Mouse (Mus musculus) cerebellum, postnatal 14 days (tissue): ENCODE results near the gene Itga9.
A peak's percentile ranks its signal among the peaks of the same experiment; 100 is the strongest.

Experiments
- DNase-seq, 2 experiments: peaks; one replicate each; pipeline ENCODE4 v3.0.0; 2021; ENCODE audit warnings: mixed read lengths in 2 of 2

Itga9 gene

DNA sequence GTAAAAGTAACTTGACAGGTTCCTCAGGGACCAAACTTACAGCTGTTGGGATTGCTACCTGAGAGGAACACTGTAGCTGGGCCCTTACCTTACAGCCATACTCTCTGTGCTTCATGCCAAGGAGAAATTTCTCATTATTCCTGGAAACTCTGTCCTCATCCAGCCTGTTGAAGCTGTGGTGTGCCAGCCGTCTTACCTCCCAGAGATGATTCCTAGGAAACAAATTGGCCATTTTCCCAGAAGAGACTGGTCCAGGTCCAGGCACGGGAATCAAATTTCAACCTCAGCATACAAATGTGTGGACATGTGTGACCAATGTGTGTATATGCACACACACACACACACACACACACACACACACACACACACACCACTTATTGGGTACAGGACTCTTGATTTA, 172.1 kb downstream of the Itga9 start:
- no peak for DNase-seq

DNA sequence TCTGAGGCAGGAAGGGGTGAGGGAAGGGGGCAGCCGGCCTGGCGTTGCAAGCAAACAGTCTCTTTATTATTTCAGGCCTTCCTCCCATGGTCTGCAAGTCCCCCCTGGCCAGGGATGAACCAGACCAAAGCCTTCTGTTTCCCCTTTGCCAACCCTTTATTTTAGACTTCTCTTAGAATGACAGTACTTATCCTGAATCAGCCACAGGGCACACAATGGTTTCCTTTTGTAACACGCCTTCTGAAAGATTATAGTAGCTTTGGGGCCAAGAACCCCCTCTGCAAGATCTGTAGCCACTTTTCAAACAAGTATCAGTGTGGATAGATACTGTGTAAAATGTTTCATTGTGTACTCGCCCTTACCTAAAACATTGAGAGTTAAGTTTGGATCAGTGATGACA, 178.1 kb downstream of the Itga9 start:
- no peak for DNase-seq

DNA sequence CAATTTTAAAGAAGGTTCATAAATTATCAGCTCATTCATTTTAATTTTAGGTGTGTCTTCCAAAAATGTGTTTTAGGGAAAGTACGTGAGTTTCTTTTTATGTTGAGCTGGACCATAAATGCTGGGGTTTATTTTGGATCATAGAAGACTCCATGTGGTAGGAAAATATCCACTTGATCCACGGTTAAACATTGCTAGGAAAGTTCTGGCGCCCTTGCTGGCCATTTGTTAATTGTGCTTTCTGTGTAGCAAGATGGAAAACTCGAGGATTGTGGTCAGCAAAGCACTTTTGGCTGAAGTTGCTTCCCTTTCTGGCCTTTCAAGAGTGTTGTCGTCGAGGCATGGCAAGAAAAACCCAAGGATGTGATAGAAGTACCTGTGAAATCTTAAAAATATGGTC, 179.3 kb downstream of the Itga9 start:
- no peak for DNase-seq

DNA sequence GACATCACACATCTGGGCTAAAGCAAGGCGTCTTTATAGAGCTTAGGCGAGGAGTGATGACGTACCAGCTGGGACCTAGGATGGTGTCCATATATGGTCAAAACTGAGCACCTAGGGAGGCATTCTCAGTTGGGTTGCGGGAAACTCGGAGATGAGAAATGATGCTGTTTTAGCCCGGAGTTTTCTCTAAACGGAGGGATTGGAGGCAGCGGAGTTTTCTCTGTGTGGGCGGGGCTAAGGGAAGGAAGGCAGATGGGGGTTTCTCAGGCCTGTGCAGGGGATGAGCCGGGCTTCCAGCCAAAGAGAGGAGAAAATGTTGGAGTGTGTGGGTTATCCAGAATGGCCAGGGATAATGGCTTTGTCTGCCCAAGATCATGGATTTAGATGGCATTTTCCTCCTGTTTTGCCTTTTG, 182.4 kb downstream of the Itga9 start:
- DNase-seq: peak; percentile 61 to 71

DNA sequence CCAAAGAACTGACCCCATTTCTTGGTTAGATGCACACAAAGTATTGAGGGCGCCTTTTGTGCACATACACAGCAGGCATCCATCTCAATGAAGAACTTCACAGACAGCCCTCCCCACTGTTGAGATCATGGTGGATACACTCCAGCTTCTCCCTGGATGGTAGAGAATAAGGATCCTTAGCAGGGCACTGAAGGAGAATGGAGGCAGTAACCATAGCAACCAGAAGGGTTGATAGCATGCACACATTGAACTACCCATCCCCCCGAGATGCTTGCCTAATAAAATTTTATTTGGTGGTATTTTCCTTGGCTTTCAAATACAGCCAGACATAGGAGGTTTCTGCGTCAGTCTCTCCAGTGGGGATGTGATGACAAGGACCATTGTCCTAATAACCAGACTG, 184.7 kb downstream of the Itga9 start:
- no peak for DNase-seq

DNA sequence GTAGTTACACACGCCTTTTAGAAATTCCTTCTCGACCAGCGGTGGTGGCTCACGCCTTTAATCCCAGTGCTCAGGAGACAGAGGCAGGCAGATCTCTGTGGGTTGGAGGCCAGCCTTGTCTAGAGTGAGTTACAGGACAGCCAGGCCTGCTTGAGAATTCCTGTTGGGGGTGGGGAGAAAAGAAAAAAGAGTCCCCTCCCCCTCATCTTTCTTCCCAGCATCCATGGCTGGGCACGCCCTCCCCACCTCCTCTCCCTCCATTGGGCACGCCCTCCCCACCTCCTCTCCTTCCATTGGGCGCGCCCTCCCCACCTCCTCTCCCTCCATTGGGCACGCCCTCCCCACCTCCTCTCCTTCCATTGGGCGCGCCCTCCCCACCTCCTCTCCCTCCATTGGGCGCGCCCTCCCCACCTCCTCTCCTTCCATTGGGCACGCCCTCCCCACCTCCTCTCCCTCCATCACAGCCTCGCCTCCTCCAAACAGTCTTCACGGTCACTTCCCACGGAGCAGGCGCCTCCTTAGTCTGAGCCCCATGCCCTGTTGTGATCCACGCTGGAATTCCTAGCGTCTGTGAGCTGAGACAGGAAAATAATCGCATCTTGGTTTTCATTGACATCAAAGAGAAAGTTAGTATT, 186.8 kb downstream of the Itga9 start:
- no peak for DNase-seq

DNA sequence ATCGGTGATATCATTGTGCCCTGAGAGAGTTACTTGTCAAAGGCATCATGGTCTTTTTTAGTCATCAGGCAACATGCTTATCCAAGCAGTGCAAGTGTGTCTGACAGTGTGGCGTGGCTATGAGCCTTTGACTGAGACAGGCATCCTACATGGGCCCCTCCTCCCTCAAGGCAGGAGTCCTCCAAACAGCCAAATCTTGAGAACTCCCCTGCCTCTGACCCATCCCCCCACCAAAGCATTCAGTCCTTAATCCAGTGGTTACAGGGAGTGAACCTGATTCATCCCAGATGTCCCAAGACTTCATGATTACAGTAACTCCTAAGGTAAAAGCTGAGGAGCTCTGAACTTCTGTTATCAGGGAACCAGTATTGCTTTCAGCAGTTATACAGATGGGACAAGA, 188.2 kb downstream of the Itga9 start:
- DNase-seq: no peak

DNA sequence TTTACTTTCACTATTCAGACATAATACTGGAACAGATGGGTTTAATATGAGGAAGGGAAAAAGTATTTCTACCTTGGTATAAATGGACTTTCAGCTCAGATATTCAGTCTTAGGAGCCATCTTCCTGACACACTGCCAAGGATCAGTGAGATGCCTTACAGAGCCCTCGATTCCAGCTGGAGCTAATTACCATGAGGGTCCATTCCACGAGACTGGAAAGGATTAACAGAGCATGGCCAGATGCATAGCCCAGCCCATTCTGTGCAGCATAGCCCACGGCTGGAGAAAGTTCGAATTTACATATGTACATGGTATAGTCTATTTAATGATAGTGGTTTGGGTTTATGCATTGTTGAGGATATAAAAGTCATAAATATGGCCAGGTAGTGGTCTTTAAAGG, 188.8 kb downstream of the Itga9 start:
- no peak for DNase-seq

DNA sequence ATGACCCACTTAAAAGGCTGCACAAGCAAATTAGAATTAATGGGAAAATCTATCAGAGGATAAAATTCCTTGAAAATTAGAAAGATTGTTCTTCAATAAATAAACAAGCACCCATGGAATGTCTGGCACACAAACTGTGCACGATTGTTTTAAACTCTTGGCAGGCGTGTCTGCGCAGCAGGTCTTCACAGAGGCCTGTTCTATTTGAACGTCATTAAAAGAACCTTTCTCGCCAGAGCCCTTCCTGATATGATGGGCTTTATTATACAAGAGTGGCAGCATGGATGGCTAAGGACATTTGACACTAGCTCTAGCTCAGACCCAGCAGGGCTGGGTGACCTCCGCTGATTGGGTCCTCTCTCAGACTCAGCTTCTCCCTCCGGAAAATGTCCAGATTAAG, 192.6 kb downstream of the Itga9 start:
- DNase-seq: no peak

DNA sequence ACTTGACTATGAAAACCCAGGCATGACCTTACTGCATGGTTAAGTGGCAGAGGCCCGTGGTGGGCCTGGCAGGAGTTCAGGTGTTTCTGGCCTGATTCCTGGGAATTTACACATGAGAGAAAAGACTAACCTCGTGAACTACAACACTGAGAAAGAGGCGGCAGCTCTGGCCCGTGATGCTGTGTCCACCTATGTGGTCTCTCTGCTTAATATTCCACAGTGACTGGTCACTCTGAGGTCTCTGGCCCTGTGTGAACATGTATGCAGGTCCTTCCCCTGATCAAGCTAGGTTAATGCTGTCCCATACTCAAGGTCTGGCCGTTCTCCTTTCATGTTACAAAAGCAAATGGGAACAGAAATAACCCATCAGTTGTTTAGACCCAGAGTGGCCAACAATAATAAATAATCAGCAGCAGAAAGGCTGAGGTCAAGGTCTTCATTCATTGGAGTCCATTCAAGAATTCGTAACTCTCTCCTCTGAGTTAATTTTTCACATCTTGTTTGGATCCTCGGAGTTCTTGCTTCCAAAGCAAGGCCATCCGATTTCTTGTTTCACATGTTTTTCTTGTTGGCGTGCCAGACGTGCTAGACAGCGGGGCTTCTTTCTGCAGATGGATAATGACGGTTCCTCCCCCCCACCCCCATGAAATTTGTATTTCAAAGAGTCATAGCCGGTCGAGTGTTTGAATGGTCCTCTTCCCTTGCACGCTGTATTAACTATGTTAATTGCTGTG, 194.9 kb downstream of the Itga9 start:
- DNase-seq: peak; percentile 63 to 73

DNA sequence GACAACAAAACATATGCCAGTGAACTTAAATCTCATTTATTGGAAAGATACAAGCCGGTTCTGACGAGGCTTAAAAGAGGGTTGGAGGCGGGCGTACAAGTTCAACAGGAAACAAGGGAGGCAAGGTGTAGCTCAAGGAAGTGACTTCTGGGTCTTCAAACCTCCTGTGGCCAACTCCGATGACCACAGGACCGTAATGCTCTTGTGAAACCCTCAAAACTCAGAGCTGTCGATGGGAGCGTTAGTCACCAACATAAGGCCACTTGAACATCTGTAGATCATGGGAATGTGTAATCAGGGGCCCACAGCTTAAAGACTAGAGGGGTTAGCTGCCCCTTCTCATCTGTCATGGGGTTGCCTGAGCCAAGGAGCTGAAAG, 195.4 kb downstream of the Itga9 start:
- no peak for DNase-seq

DNA sequence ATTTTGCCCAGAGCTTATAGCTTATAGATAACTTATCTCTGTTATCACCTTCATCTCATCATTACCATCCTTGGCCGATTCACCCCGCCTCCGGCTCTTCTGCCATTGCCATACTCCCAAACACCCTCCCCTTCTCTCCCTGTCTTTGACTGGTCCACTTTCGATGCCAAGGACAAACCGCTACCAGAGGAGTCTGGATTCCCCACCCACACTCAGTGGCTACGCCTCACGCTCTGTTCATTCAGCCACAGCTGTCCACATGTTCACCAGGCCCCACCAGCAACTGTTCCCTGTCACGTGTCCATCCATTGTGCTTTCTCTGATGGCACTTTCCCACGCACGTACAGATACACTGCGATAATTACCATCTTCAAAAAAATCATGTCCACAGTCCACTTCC, 195.9 kb downstream of the Itga9 start:
- no peak for DNase-seq

DNA sequence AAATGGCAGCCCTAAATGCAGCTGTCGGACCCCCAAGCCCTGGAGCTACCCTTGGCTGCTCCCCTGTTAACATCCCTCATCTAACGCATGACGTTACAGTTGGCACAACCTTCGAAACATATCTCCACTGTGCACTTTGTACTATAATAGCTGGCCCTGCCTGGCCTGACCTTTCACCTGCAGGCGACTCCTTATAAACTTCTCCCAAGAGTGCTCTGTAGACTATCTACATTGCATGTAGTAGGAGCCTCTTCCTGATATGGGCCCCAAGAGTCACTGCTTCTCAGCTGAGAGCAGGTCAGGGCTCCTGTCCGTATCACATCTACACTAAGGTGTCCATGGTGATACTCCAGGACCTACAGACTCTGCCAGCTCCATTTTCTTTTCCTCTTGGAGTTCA, 199.2 kb downstream of the Itga9 start:
- DNase-seq: no peak

DNA sequence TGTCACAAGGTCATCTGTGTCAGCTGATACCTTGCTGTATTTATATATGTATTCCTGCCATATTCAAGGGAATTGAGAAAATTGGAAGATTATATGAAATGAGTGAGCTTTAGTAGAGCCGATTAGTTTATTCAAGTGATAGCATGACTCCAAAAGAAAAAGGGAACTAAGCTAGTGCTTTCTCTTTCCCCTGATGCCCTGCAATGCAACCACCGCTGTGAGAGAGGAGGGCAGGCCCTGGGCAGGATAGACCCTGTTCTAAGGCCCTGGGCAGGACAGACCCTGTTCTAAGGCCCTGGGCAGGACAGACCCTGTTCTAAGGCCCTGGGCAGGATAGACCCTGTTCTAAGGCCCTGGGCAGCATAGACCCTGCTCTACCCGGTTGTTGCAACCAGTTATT, 201.2 kb downstream of the Itga9 start:
- no peak for DNase-seq

DNA sequence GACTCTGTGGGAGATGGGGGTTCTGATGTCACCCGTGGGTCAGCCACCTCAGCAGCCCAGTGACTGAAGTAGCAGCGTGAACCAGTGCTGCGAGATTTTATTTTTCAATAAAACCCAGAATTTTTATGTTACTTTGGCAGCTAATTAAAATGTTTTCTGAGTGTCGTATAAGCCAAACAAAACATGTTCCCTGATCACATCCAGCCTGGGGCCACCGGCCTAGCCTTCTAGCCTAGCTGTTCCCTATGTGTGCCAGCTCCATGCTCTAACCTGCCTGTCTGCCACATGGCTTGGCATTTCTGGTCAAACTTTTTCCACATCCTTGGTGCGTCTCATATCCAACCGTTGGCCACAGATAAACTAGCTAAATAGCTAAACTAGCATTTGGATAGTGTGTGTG, 205.7 kb downstream of the Itga9 start:
- no peak for DNase-seq

DNA sequence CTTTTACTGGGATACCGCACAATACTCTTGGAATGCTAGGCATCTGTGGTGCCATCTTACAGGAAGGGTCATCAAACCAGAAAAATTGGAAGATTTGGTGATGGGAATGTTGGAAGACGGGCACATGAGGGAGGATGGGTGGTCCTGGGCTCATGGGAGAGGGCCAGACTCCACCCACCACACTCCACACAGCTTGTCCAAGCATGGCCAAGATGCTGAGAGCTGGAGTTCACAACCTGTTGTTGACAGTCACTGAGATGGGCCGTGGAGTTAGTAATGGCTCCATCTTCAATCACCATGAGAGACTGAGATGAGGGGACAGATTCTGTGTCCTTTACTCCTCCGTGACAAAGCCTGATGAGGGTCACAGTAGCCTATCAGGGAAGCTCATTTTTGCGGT, 207.0 kb downstream of the Itga9 start:
- DNase-seq: no peak

DNA sequence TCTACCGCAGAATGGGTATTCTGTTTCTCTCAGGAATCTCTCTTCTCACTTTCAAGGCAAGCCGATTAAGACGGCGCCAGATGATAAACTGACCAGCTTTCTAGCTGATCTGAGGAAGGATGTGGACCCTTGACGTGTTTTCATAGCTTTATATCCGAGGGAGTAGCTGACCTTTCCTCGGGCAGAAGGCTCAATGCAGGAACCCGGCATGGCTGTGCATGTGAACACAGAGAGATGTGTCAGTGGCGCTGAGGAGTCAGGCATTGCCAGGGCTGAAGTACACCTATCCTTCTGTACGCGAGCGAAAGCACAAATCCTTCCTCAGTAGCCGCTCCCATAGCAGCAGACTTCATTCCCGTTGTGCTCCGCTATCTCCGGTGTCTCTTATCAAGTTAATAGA, 207.6 kb downstream of the Itga9 start:
- no peak for DNase-seq

DNA sequence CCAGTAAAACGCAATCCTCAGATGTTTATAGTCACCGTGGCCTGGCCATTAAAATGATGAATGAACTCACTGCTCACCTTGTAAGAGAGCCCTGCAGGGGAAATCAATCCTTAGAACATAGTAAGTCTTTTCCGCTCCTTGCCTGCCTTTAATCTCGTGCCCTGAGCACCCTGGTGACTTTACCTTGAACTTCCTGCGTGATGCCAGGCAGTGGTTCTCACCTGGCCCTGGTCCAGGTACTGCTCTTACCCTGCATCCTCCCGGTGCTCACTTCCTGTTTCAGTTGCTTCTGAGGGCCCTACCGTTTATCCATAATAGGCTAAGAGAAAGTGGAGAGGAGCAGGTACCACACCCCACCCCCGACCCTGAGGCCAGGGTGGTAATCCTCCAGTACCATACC, 208.0 kb downstream of the Itga9 start:
- no peak for DNase-seq

DNA sequence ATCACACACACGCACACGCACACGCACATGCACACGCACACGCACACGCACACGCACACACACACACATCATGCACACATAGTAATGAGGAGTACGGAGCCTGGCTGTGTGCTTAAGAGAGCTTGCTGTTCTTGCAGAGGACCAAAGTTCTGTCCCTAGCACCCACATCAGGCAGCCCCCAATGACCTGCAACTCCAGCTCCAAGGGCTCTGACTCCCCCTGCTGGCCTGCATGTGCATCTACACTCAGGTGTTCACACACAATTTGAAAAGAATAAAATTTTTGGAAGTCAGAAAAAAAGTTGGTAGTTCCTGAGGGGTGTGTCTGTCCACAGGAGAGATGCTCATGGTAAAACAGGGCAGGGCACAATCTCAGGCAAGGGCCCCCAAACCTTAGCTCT, 209.1 kb downstream of the Itga9 start:
- no peak for DNase-seq

DNA sequence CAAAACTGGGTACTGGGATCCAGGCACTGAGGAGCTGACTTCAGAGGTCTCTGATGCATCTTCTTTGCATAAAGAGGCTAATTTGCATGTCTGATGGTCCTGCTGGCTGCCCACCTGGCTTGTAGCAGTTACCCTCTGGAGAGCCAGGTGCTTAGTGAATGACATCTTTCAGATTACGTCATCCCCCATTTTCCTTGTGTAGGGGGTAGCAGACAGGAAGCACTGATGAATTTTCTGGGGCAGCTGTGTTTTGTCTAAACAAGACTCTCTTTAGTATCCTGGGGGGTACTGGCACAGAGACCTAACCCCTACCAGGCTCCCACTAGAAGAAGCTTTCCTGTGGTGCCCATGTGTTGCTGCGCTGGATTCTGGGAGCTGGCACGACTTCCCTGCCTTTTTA, 212.0 kb downstream of the Itga9 start:
- DNase-seq: peak; percentile 18 to 21

DNA sequence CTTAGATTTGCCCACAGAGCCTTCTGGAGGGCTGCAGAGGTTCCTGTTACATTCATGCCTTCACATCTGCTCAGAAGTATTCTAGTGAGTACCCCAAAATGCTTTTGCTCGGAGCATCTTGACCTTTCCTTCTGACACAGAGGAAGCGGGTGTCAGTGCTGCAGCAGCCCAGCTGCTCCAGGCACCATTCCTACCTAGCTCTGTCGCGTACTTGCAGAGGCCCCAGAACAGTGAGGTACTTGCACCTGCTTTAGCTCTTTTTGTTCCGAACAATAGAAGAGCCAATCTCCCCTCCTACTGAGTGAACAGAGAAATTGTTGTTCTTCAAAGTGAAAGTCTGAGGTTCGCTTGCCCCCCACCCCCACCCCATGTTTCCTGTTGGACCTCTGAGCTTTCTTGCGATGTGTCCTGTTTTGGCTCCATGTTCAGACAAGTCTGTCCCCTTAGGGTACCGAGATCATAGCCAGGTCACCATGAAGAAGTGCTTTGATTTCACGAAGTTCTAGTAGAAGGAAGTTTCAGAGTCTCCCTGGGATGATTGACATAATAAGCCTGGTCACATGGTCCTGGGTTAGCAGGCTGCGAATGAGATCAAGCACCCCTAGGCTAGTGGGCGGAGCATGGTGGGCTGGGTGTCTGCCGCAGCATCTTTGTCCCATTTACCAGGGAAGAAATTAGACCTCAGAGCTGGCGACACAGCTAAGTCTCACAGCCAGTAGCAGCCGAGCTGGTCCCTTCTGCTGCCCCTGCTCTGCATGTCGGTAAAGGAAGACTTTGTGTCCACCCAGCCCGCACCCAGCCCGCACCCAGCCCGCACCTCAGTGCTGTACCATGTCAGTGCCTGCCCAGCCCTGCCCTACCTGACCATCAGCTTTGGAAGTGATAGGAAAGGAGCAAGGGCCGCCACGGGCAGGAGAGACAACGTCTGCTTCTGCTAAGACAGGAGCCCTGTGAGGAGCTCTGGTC, 215.0 kb downstream of the Itga9 start:
- DNase-seq: peak; percentile 28 to 29

DNA sequence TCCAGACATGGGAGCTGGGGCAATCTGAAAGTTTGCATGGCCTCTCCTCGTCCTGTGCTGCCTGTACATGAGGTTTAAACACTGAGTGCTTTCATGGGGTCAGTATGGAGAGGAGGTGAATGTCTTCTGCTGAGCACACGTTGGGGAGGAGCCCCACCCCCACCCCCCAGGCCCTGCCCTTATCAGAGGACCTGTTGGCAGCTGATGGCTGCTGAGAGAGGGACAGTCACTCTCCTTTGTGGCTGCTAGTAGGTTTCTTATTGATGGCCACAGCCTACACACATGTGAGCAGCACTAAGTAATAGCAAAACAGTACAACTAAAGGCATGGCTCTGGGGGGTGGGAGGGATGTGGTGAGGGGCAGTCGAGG, 215.7 kb downstream of the Itga9 start:
- no peak for DNase-seq

DNA sequence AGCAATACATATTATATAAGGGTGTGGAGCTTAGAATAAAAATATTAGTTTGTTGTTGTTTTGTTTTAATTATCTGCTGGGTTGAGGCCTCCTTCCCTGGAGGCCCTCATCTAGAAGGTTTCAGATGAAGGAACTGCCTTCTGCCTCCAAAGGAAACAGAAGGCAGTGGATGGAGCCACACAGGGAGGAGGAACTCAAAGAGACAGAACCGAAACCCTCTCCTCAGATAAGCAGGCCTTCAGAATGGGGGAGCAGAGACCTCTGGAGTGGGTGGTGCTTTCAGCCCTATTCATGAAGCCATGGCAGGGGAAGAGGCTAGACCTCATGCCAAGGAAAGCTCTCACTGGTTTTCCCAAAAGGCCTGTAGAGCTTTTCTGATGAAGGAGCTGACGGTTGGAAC, 216.1 kb downstream of the Itga9 start:
- no peak for DNase-seq

DNA sequence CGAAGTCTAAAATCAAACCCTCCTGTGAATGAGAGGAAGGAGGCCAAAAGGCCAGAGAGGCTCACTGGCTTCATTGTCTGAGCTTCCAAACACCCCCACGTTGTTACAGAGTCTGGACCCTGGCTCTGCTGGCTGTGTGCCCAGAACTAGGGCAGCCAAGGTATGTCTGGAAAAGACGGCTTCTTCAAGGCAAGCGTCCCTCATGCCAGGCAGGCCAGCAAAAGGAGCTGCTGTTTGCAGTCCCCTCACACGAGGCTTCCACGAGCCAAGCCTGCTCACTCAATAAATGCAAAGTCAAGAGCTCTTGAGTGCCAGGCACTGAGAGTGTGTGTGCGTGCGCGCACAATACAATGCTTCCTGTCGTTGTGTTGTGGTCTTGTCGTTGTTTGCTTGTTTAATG, 224.6 kb downstream of the Itga9 start:
- peak; percentile 68 to 83 for DNase-seq
